Mouse (Mus musculus): ENCODE data around the gene Plcg1.

Gene Plcg1

GRCm38 (mm10) chr2:160735706-160736310, 4.7 kb downstream of the Plcg1 start:
- no peak for DNase-seq (ENCODE audit: low read depth, low spot score)

GRCm38 (mm10) chr2:160736466-160736865, 5.4 kb downstream of the Plcg1 start:
- no peak for DNase-seq (ENCODE audit: low read depth, low spot score)

- DNase-seq (ENCODE audit: low read depth, low spot score), result no peak
These were observed 7.3 kb downstream of the Plcg1 start for GRCm38 (mm10) chr2:160738354-160738753.

- DNase-seq (ENCODE audit: low read depth, low spot score), result no peak
These were observed 8.7 kb downstream of the Plcg1 start for GRCm38 (mm10) chr2:160739647-160740356.

GRCm38 (mm10) chr2:160740521-160741156, 9.5 kb downstream of the Plcg1 start:
- DNase-seq (ENCODE audit: low read depth, low spot score), result no peak

- no peak for DNase-seq (ENCODE audit: low read depth, low spot score)
These were observed 10.5 kb downstream of the Plcg1 start for GRCm38 (mm10) chr2:160741580-160741979.

- peak; percentile 66 for DNase-seq (ENCODE audit: low read depth, low spot score)
These were observed 11.1 kb downstream of the Plcg1 start for GRCm38 (mm10) chr2:160742161-160742609.

GRCm38 (mm10) chr2:160744040-160744822, 13.1 kb downstream of the Plcg1 start:
- DNase-seq (ENCODE audit: low read depth, low spot score), result peak; percentile 44

- no peak for DNase-seq (ENCODE audit: low read depth, low spot score)
These were observed 13.7 kb downstream of the Plcg1 start for GRCm38 (mm10) chr2:160744823-160745210.

GRCm38 (mm10) chr2:160745497-160745896, 14.4 kb downstream of the Plcg1 start:
- DNase-seq (ENCODE audit: low read depth, low spot score), result no peak

GRCm38 (mm10) chr2:160746637-160747036, 15.5 kb downstream of the Plcg1 start:
- DNase-seq (ENCODE audit: low read depth, low spot score), result no peak

GRCm38 (mm10) chr2:160747075-160747474, 16.0 kb downstream of the Plcg1 start:
- no peak for DNase-seq (ENCODE audit: low read depth, low spot score)

GRCm38 (mm10) chr2:160756583-160757203, 25.6 kb downstream of the Plcg1 start:
- DNase-seq (ENCODE audit: low read depth, low spot score), result peak; percentile 85

GRCm38 (mm10) chr2:160760433-160761184, 29.5 kb downstream of the Plcg1 start:
- DNase-seq (ENCODE audit: low read depth, low spot score), result peak; percentile 40

- no peak for DNase-seq (ENCODE audit: low read depth, low spot score)
These were observed 32.7 kb downstream of the Plcg1 start for GRCm38 (mm10) chr2:160763816-160764215.

- DNase-seq (ENCODE audit: low read depth, low spot score), result no peak
These were observed 33.3 kb downstream of the Plcg1 start for GRCm38 (mm10) chr2:160764386-160764785.

GRCm38 (mm10) chr2:160765096-160765495, 34.0 kb downstream of the Plcg1 start:
- no peak for DNase-seq (ENCODE audit: low read depth, low spot score)

- DNase-seq (ENCODE audit: low read depth, low spot score), result no peak
These were observed 35.3 kb downstream of the Plcg1 start for GRCm38 (mm10) chr2:160766371-160766771.

GRCm38 (mm10) chr2:160767201-160767600, 36.1 kb downstream of the Plcg1 start:
- DNase-seq (ENCODE audit: low read depth, low spot score), result no peak

- DNase-seq (ENCODE audit: low read depth, low spot score), result no peak
These were observed 37.1 kb downstream of the Plcg1 start for GRCm38 (mm10) chr2:160768097-160768695.

All from A20 (cell line).